Mouse (Mus musculus) embryonic stem cell, embryonic (primary cell): ENCODE results near the gene Bicd1.
"Not testable (repeated sequence)": the region's sequence is repeated elsewhere in the genome, so short reads cannot be mapped to it uniquely, and the experiment has no call there.

Experiments
- CTCF ChIA-PET, 4 experiments: fragments of 300-600 bp in 2 of 4; fragments of 350-600 bp in 2 of 4; sonication (Branson Sonifier 250); formaldehyde crosslinking; loops; one replicate each; lab custom pipeline; 2022; ENCODE audit warnings: inconsistent platforms in 2 of 4; lab: Charles Lee
- POLR2A ChIA-PET, 4 experiments: fragments of 300-600 bp in 2 of 4; fragments of 350-600 bp in 2 of 4; sonication (Branson Sonifier 250); formaldehyde crosslinking; loops; one replicate each; lab custom pipeline; 2022; ENCODE audit warnings: antibody characterized with exemption in 4 of 4, inconsistent platforms in 1 of 4; lab: Charles Lee

Bicd1 gene

GRCm38 (mm10) chr6:149471477-149471876 is 62.8 kb downstream of the Bicd1 start:
- ChIA-PET POLR2A (interaction anchor here in 2 of 4 experiments (0.6 kb wide), 2 partner anchors 138 to 365 kb away, joined by 4 to 5 read pairs; no protein-coding TSS in a partner anchor), CTCF (interaction anchor here in 1 of 4 experiments (0.6 to 0.7 kb wide), 3 partner anchors 93 to 347 kb away, joined by 3 to 4 read pairs (median 3); no protein-coding TSS in a partner anchor)

- POLR2A ChIA-PET = not testable (repeated sequence)
- CTCF ChIA-PET = interaction anchor here in 1 of 4 experiments (0.8 kb wide), 1 partner anchor 20 kb away, joined by 3 read pairs; no protein-coding TSS in a partner anchor
Measured at GRCm38 (mm10) chr6:149472441-149472840, 63.8 kb downstream of the Bicd1 start.

GRCm38 (mm10) chr6:149481868-149482267 is 73.2 kb downstream of the Bicd1 start:
- POLR2A ChIA-PET = interaction anchor here in 3 of 4 experiments (0.7 to 1.7 kb wide), 9 partner anchors 25 to 762 kb away, joined by 3 to 5 read pairs (median 3); partner anchors contain the start of gene Bicd1 (in 1 of the 3)

DNA sequence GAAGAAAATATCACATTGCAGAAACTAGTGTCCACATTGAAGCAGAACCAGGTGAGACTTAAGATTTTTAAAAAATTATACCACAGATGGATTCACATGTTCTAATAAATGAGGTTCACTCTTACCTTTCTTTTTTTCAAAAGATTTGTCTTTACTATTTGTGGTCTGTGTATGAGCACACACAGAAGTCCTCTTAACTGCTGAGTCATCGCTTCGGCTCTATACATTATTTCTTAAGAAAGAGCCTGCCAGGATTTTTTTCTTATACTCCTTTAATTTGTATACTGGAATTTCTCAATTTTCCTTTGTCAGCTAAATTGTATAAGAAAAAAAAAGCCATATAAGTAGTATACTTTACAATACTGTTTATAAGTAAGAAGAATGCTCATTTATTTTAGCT is 86.0 kb downstream of the Bicd1 start:
- CTCF ChIA-PET = no interaction called here
- POLR2A ChIA-PET = no interaction called here

More at GRCm38 (mm10) chr6:149481868-149482267, 73.2 kb downstream of the Bicd1 start:
- CTCF ChIA-PET = interaction anchor here in 3 of 4 experiments (0.6 to 1.1 kb wide), 5 partner anchors 9 to 103 kb away, joined by 3 to 5 read pairs (median 4); no protein-coding TSS in a partner anchor

- CTCF ChIA-PET = no interaction called here
- POLR2A ChIA-PET = no interaction called here
Measured at GRCm38 (mm10) chr6:149495925-149496324, 87.2 kb downstream of the Bicd1 start.

DNA sequence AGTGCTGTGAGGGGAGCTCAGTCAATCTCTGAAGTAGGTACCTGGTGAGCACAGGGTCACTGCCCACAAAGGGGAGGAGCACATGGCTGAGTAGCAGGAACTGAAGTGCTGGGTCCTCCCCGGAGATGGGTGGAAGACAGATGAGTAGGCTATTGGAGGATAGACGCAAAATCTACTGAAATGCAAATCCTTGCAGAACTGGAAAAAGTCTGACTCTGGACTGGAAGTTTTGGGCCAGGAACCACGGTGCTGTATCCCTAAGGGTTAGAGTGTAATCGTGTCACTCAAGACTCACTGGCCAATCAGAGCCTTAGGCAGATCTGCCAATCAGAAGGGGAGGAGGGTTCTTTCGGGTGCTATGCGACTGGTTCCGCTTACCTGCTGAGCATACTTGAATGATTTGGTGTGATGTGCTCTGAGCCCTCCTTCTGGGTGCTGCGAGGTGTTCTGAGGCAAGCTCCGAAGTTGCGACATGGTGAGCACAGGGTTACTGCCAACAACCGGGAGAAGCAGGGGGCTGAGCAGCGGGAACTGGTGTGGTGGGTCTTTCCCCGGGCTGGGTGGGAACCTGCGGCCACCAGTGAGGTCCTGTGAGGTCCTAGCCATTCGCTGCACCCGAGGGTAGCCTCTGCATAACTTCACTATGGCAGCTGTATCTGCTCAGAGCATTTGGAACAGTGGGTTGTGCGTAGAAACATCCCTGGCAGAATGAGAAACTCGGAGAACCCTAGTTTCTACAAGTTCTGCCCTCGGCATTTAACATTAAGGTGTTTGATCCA is 157.2 kb downstream of the Bicd1 start:
- POLR2A ChIA-PET = interaction anchor here in 3 of 4 experiments (0.5 to 1.6 kb wide), 6 partner anchors 11 to 435 kb away, joined by 3 to 5 read pairs (median 3); partner anchors contain the start of gene Bicd1 (in 1 of the 3)

DNA sequence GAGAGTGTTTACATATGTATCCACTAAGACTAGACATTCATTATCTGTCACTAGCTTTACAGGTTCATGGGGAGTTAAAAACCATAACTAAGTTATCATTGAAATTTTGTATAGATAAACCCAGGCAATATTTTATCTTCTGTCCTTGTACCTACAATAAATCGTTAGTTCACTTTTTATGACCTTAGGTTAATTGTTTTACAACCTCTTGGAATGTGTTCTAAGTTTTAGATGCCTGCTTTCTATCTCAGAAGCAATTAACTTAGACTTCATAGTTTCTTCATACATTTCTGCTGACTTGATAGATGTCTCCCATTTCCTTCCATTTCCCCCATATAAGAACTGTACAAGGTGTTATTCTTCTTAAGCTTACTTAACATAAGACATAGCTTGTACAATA is 158.5 kb downstream of the Bicd1 start:
- ChIA-PET CTCF (no interaction called here), POLR2A (interaction anchor here in 1 of 4 experiments (0.7 kb wide), 1 partner anchor 10 kb away, joined by 3 read pairs; no protein-coding TSS in a partner anchor)

More for the DNA sequence above, 157.2 kb downstream of the Bicd1 start:
- CTCF ChIA-PET = interaction anchor here in 2 of 4 experiments (0.7 kb wide), 2 partner anchors 11 to 16 kb away, joined by 3 read pairs; no protein-coding TSS in a partner anchor

DNA sequence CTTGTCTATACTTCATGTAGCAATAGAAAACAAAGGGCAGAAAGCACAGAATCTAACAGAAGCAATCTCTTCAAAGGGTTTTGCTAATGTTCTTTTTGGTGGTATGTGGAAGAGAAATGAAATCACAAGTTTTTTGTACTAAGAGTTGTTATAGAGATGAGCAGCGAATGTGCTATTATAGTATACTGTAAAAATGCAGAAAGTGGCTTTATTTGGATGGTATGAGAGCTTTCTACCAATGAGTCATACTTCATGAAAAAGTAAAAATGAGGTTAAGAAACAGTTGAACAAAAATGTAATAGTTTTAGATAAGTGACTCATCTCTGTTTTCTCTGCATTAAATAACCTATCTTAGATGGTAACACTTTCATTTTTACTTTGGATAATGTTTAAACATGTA is 165.6 kb downstream of the Bicd1 start:
- ChIA-PET CTCF (no interaction called here), POLR2A (interaction anchor here in 1 of 4 experiments (0.6 kb wide), 1 partner anchor 750 kb away, joined by 3 read pairs; no protein-coding TSS in a partner anchor)

DNA sequence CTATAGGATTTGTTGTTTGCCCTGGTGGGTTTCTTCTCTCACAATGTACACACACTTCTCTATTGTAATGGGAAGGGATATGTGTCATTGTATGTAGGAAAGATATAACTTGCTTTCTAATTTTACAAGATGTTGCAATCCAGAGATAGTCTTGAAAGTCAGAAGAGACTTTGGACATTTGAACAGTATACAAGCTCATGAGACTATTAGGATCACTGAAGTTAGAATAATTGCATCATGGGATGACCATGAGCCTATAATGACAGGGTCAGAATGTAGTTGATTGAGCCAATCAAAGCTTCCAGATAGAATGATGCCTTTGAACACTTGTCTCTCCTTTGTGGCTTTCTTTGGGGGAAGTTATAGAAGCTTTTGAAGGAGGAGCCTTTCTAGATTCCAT is 171.4 kb downstream of the Bicd1 start:
- ChIA-PET CTCF (no interaction called here), POLR2A (interaction anchor here in 2 of 4 experiments (1.6 kb wide), 2 partner anchors 14 to 684 kb away, joined by 3 read pairs; partner anchors contain the start of gene Caprin2 (in 1 of the 2))

DNA sequence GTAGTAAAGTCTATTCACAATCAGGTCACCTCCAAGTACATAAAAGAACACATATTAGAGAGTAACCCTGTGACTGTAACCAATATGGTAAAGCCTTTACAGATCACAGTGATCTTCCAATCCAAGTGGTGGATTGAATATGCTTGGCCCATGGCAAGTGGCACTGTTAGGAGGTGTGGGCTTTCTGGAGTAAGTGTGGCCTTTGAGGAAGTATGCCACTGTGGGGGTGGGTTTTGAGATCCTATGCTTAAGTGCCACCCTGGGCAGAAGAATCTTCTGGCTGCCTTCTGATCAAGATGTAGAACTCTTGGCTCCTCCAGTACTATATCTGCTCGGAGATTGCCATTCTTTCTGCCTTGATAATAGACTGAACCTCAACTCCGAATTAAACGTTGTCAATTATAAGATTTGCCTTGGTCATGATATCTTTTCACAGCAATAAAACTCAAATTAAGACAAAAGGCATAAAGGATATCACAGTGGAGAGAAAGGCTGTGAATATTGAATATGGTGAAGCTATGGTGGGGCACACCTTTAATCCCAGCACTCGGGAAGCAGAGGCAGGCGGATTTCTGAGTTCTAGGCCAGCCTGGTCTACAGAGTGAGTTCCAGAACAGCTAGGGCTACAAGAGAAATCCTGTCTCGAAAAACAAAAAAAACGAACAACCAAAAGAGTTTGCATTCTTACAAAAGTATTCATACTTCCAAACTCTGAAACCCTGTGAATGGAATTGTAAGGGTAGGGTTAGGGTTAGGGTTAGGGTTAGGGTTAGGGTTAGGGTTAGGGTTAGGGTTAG is 177.2 kb downstream of the Bicd1 start:
- ChIA-PET CTCF (no interaction called here), POLR2A (no interaction called here)
